Mouse (Mus musculus): ENCODE data around the gene Gas6.

The Gas6 gene

GRCm38 (mm10) chr8:13459431-13459830 lies 34.9 kb downstream of the Gas6 start:
- DNase-seq: no peak

- no peak for DNase-seq
Measured at GRCm38 (mm10) chr8:13455295-13455694, 39.0 kb downstream of the Gas6 start.

GRCm38 (mm10) chr8:13454341-13455113 lies 39.8 kb downstream of the Gas6 start:
- no peak for DNase-seq

GRCm38 (mm10) chr8:13451747-13452277 lies 42.5 kb downstream of the Gas6 start:
- DNase-seq: no peak

GRCm38 (mm10) chr8:13448145-13448544 lies 46.1 kb downstream of the Gas6 start:
- no peak for DNase-seq

- no peak for DNase-seq
Measured at GRCm38 (mm10) chr8:13446456-13446855, 47.8 kb downstream of the Gas6 start.

GRCm38 (mm10) chr8:13442152-13442551 lies 52.1 kb downstream of the Gas6 start:
- no peak for DNase-seq

GRCm38 (mm10) chr8:13437531-13437930 lies 56.8 kb downstream of the Gas6 start:
- no peak for DNase-seq

- no peak for DNase-seq
Measured at GRCm38 (mm10) chr8:13436052-13436451, 58.2 kb downstream of the Gas6 start.

GRCm38 (mm10) chr8:13434889-13435288 lies 59.4 kb downstream of the Gas6 start, which contains the start of gene Tmem255b:
Gene Tmem255b, plus strand, starts transcription at chr8:13435189.
- DNase-seq: no peak

- DNase-seq: no peak
Measured at GRCm38 (mm10) chr8:13433130-13433529, 61.2 kb downstream of the Gas6 start.

- DNase-seq: no peak
Measured at GRCm38 (mm10) chr8:13430866-13431265, 63.4 kb downstream of the Gas6 start.

GRCm38 (mm10) chr8:13430412-13430811 lies 63.9 kb downstream of the Gas6 start:
- DNase-seq: no peak

GRCm38 (mm10) chr8:13428156-13428555 lies 66.1 kb downstream of the Gas6 start:
- DNase-seq: peak; percentile 62 to 77

GRCm38 (mm10) chr8:13427351-13427750 lies 66.9 kb downstream of the Gas6 start:
- no peak for DNase-seq

- DNase-seq: no peak
Measured at GRCm38 (mm10) chr8:13420970-13421369, 73.3 kb downstream of the Gas6 start.

- DNase-seq: no peak
Measured at GRCm38 (mm10) chr8:13419111-13419639, 75.1 kb downstream of the Gas6 start.

GRCm38 (mm10) chr8:13415879-13416278 lies 78.4 kb downstream of the Gas6 start:
- DNase-seq: no peak

All from thymus, adult 18-20 months (tissue).